Mouse (Mus musculus): ENCODE data around the gene Nxpe4. TPM values are rescaled to one million over a fixed set of nuclear protein-coding genes. Genes with fewer than 3 reads are reported as not detected.

The Nxpe4 gene
- polyA plus RNA-seq, 1 experiment from 2014 or later: 8.9 TPM

DNA sequence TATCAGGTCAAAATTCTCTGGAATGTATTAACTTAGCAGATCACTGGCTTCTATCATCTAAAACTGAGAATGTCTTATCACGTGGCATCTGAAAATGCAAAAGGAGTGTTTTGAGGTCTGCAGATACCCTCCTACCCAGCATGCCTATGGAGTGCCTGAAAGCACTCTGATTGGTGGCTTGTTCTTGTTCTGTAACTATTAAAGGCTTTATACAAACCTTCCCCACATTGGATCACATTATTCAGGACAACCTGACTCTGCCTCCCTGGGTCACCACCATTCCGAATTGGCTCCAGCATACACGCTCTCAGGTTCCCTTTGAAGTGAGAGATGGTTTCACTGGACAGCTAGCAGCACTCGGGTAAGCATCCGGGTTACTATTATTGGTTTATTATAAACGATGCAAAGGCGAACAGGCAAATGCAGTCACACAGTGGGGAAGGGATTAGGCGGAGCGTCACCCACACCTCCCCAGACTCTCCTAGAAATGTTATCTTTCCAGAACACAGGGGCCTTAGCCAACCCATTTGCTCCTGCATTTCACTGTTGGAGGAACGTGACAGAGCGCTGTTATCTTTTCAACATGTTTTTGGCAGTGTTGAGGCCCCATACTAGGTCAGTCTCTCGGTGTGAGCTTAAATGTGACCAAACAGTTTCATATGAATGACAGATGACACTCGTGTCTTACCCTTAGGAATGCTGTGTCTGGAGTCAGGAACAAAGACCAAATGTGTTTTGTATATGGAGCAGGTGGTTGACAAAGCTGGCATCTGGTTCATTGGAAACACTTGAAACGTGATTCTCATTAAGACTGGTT is 200.2 kb downstream of the Nxpe4 start:
- no peaks in the 10 kb centered on the region for H3K27me3 ChIP-seq (ENCODE audit: control insufficient read depth, insufficient read depth, low read length)
- H3K4me3 ChIP-seq (replicated peaks; ENCODE audit: low read length): no peak overlapping the region
- no peak overlapping the region for H3K4me2 ChIP-seq (replicated peaks)
- no peaks in the 10 kb centered on the region for H3K9me3 ChIP-seq (ENCODE audit: control insufficient read depth, low read length)
- ATAC-seq (ENCODE audit: low FRiP score) (no peak), DNase-seq (ENCODE audit: low spot score) (no peak)
- no peak overlapping the region for H3K27ac ChIP-seq
- 70% methylated on average over 14 of the region's 14 CpGs for WGBS
- H3K36me3 ChIP-seq (replicated peaks; ENCODE audit: control insufficient read depth, insufficient read depth): no peaks in the 10 kb centered on the region
- no peaks in the 10 kb centered on the region for H3K4me1 ChIP-seq (replicated peaks; ENCODE audit: control insufficient read depth, insufficient read depth, low read length)
- H3K9ac ChIP-seq: no peak overlapping the region

DNA sequence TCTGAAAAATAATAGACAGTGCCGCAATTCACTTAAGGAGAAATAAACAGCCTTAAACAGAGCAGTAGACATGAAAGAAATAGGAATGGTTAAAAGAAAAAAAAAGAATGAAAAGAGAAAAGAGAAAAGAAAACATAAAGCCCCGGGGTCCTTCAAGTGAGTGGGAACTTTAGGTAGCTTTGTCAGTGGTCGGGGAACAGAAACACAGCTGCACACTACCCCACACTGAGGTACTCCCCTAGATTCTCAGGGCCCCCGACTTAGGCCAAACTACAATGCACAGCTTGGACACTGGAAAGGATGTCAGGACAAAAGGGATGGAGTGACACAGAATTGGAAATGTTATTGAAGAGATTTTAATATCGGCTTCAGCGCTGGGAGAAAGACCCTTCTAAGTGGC is 200.9 kb downstream of the Nxpe4 start:
- no peaks in the 10 kb centered on the region for H3K27me3 ChIP-seq (ENCODE audit: control insufficient read depth, insufficient read depth, low read length)
- WGBS: 86% methylated on average over 6 of the region's 6 CpGs
- H3K4me1 ChIP-seq (replicated peaks; ENCODE audit: control insufficient read depth, insufficient read depth, low read length): no peaks in the 10 kb centered on the region
- no peak overlapping the region for H3K9ac ChIP-seq
- no peaks in the 10 kb centered on the region for H3K36me3 ChIP-seq (replicated peaks; ENCODE audit: control insufficient read depth, insufficient read depth)
- no peaks in the 10 kb centered on the region for H3K9me3 ChIP-seq (ENCODE audit: control insufficient read depth, low read length)
- H3K27ac ChIP-seq: no peak overlapping the region
- DNase-seq (ENCODE audit: low spot score) (no peak), ATAC-seq (ENCODE audit: low FRiP score) (no peak)
- H3K4me2 ChIP-seq (replicated peaks): no peak overlapping the region
- H3K4me3 ChIP-seq (replicated peaks; ENCODE audit: low read length): no peak overlapping the region

DNA sequence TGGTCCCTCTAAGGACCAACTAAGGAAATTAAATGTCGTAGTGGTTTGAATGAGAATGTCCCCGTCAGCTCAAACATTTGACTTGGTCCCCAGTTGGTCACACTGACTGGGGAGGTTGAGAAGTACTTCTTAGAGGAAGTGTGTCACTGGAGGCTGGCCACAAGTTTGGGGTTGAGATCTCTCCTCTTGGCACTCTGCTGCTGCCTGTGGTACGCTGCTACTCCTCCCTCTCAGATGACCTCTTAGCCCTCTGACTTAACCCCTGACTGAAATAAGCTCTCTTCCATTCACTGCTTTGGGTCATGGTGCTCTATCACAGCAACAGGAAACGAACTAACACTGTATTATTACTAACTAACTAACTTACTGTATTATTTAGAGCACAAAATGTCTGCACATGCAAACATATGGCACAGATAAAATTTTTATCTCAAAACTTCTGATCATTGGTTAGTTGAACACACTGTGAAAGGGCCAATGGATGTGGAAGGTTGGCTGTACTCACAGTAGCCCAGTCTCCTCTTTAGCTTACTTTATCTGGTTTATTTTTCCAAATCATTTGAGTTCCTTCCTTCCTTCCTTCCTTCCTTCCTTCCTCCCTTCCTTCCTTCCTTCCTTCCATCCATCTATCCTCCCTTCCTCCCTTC is 211.5 kb downstream of the Nxpe4 start:
- Histone ChIP-seq H3K27ac (no peak overlapping the region), H3K36me3 (replicated peaks; ENCODE audit: control insufficient read depth, insufficient read depth) (no peaks in the 10 kb centered on the region), H3K4me2 (replicated peaks) (no peak overlapping the region), H3K9ac (no peak overlapping the region), H3K4me3 (replicated peaks; ENCODE audit: low read length) (no peak overlapping the region), H3K4me1 (replicated peaks; ENCODE audit: control insufficient read depth, insufficient read depth, low read length) (no peaks in the 10 kb centered on the region), H3K9me3 (ENCODE audit: control insufficient read depth, low read length) (no peaks in the 10 kb centered on the region), H3K27me3 (ENCODE audit: control insufficient read depth, insufficient read depth, low read length) (no peaks in the 10 kb centered on the region)
- ATAC-seq (ENCODE audit: low FRiP score): no peak
- DNase-seq (ENCODE audit: low spot score): no peak
- WGBS: 79% methylated on average over 4 of the region's 4 CpGs

DNA sequence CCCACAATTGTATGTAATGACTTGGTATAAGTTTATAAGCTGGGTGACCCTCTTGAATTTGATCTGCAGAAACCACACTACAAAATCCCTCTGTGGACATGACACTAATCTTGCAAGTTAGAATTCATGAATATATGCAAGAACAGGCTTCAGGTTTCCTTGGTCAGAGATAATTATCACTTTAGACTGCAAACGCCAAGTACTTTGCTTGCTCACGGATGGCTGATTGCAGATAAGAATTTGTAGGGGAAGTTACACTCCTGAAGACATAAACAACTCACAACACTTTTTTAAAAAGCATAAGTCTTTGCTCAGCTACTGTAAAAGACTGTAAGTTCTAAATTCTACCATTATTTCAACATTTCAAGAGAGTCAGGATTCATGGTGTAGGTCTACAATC is 212.5 kb downstream of the Nxpe4 start:
- Histone ChIP-seq H3K4me1 (replicated peaks; ENCODE audit: control insufficient read depth, insufficient read depth, low read length) (no peaks in the 10 kb centered on the region), H3K4me2 (replicated peaks) (no peak overlapping the region), H3K9me3 (ENCODE audit: control insufficient read depth, low read length) (no peaks in the 10 kb centered on the region), H3K4me3 (replicated peaks; ENCODE audit: low read length) (no peak overlapping the region), H3K36me3 (replicated peaks; ENCODE audit: control insufficient read depth, insufficient read depth) (no peaks in the 10 kb centered on the region), H3K27ac (no peak overlapping the region), H3K9ac (no peak overlapping the region), H3K27me3 (ENCODE audit: control insufficient read depth, insufficient read depth, low read length) (no peaks in the 10 kb centered on the region)
- ATAC-seq (ENCODE audit: low FRiP score): no peak
- no peak for DNase-seq (ENCODE audit: low spot score)
- 78% methylated on average over 2 of the region's 2 CpGs for WGBS

DNA sequence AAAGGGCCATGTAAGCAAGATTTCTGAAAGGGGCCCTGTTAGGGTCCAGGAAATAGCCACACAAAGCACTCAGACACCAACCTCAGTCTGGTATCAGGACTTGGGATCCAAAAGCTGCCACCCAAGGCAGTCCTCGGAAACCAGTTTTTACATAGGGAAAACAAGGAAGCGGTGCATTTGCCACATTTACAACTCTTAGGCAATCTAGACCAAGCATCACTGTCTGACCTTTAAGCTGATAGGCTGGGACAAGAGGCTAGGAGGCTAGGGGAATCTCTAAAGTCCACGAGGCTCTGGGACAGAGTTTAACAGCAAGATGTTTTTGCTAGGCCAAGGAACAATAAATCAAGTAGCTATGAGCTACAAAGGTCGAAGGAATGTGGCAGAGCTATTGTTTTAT is 226.6 kb downstream of the Nxpe4 start:
- H3K27ac ChIP-seq: no peak overlapping the region
- WGBS: 84% methylated on average over 4 of the region's 4 CpGs
- H3K4me3 ChIP-seq (replicated peaks; ENCODE audit: low read length): no peak overlapping the region
- H3K4me1 ChIP-seq (replicated peaks; ENCODE audit: control insufficient read depth, insufficient read depth, low read length): no peaks in the 10 kb centered on the region
- no peaks in the 10 kb centered on the region for H3K36me3 ChIP-seq (replicated peaks; ENCODE audit: control insufficient read depth, insufficient read depth)
- ATAC-seq (ENCODE audit: low FRiP score) (no peak), DNase-seq (ENCODE audit: low spot score) (peak; percentile 2)
- no peaks in the 10 kb centered on the region for H3K9me3 ChIP-seq (ENCODE audit: control insufficient read depth, low read length)
- no peak overlapping the region for H3K9ac ChIP-seq
- H3K4me2 ChIP-seq (replicated peaks): no peak overlapping the region
- H3K27me3 ChIP-seq (ENCODE audit: control insufficient read depth, insufficient read depth, low read length): no peaks in the 10 kb centered on the region

DNA sequence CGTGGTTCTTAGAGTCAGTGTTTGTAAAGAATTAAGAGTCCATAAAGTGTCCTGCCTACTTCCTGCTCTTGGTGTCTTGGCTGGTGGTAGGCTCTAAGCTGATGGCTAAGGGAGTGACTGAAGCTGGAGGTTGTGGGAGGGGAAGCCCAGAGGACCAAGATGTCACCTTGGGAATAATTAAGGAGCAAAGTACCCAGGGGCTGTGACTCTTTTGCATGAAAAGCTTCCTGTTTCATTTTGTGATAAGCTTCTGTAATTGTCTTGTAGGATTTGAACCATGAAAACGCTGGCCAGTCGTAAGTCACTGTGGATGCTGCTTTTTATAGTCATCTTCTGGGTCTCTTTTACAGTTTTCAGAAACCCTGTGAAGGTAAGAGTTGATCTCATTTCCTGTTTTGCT is 228.2 kb downstream of the Nxpe4 start:
- Histone ChIP-seq H3K36me3 (replicated peaks; ENCODE audit: control insufficient read depth, insufficient read depth) (no peaks in the 10 kb centered on the region), H3K9ac (no peak overlapping the region), H3K4me1 (replicated peaks; ENCODE audit: control insufficient read depth, insufficient read depth, low read length) (no peaks in the 10 kb centered on the region), H3K27ac (no peak overlapping the region), H3K27me3 (ENCODE audit: control insufficient read depth, insufficient read depth, low read length) (no peaks in the 10 kb centered on the region), H3K9me3 (ENCODE audit: control insufficient read depth, low read length) (no peaks in the 10 kb centered on the region), H3K4me3 (replicated peaks; ENCODE audit: low read length) (no peak overlapping the region), H3K4me2 (replicated peaks) (no peak overlapping the region)
- WGBS: 83% methylated on average over 3 of the region's 3 CpGs
- ATAC-seq (ENCODE audit: low FRiP score) (no peak), DNase-seq (ENCODE audit: low spot score) (peak; percentile 19)

DNA sequence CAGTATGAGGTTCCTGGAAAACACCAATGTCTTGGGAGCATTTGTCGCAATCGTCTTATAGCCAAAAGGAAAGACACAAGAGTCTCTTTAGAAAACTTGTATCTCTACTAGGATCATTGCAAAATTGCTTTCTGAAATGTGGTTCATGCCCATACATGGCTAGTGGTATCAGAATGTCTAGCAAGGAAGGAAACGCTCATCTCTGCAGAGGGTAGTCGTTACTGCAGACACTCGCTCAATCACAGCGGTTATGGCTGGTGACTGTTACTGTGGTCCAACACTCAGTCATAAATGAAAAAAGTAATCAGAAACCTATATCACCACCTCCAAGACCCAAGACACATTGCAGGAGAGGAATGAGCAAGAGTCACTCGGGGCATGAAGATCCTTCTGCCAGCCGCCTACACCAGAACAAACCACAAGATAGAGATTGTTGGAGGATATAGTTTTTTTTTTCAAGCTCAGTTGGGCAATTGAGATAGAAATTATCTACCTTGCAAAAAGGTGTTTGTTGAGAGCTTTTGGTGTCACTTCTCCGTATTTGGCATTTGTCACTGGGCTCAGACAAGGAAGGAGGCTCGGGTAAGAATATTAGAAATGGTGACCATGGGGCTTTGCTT is 241.9 kb downstream of the Nxpe4 start:
- WGBS: 96% methylated on average over 10 of the region's 10 CpGs

DNA sequence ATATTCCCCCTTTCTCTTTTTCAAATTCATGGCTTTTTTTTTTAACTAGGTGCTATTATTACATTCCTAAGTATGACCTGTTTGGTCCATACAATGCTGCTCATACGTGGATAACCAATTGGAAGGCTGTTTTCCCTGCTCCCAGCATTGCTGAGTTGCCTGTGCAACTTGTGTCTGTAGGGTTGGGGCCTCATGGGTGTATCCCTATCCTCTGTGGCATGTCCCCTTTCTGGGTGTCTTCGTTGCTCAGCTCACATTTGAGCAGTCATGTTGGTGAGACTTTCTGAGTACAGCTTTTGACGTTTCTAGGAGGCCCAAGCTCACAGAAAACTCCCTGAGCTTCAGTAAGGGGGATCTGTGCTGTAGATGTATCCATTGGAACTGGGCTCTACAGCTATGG is 242.9 kb downstream of the Nxpe4 start:
- H3K4me3 ChIP-seq (replicated peaks; ENCODE audit: low read length): no peak overlapping the region
- no peak overlapping the region for H3K9ac ChIP-seq
- 61% methylated on average over 3 of the region's 3 CpGs for WGBS
- ATAC-seq (ENCODE audit: low FRiP score) (no peak), DNase-seq (ENCODE audit: low spot score) (no peak)
- no peaks in the 10 kb centered on the region for H3K36me3 ChIP-seq (replicated peaks; ENCODE audit: control insufficient read depth, insufficient read depth)
- H3K4me1 ChIP-seq (replicated peaks; ENCODE audit: control insufficient read depth, insufficient read depth, low read length): no peaks in the 10 kb centered on the region
- H3K27ac ChIP-seq: no peak overlapping the region
- no peak overlapping the region for H3K4me2 ChIP-seq (replicated peaks)
- no peaks in the 10 kb centered on the region for H3K27me3 ChIP-seq (ENCODE audit: control insufficient read depth, insufficient read depth, low read length)
- H3K9me3 ChIP-seq (ENCODE audit: control insufficient read depth, low read length): no peaks in the 10 kb centered on the region; the same call in 1 of the 2 replicates

More for the DNA sequence above, 241.9 kb downstream of the Nxpe4 start:
- Histone ChIP-seq H3K9ac (no peak overlapping the region), H3K27me3 (ENCODE audit: control insufficient read depth, insufficient read depth, low read length) (no peaks in the 10 kb centered on the region), H3K27ac (no peak overlapping the region), H3K36me3 (replicated peaks; ENCODE audit: control insufficient read depth, insufficient read depth) (no peaks in the 10 kb centered on the region), H3K4me1 (replicated peaks; ENCODE audit: control insufficient read depth, insufficient read depth, low read length) (no peaks in the 10 kb centered on the region), H3K4me3 (replicated peaks; ENCODE audit: low read length) (no peak overlapping the region), H3K9me3 (ENCODE audit: control insufficient read depth, low read length) (no peaks in the 10 kb centered on the region; the same call in 1 of the 2 replicates), H3K4me2 (replicated peaks) (no peak overlapping the region)
- no peak for ATAC-seq (ENCODE audit: low FRiP score)
- no peak for DNase-seq (ENCODE audit: low spot score)

- Histone ChIP-seq H3K27me3 (ENCODE audit: control insufficient read depth, insufficient read depth, low read length) (no peaks in the 10 kb centered on the region), H3K4me1 (replicated peaks; ENCODE audit: control insufficient read depth, insufficient read depth, low read length) (no peaks in the 10 kb centered on the region), H3K9ac (no peak overlapping the region), H3K27ac (no peak overlapping the region), H3K9me3 (ENCODE audit: control insufficient read depth, low read length) (no peaks in the 10 kb centered on the region; the same call in 1 of the 2 replicates), H3K4me3 (replicated peaks; ENCODE audit: low read length) (no peak overlapping the region), H3K4me2 (replicated peaks) (no peak overlapping the region), H3K36me3 (replicated peaks; ENCODE audit: control insufficient read depth, insufficient read depth) (no peaks in the 10 kb centered on the region)
- 81% methylated on average over 10 of the region's 10 CpGs for WGBS
- no peak for DNase-seq (ENCODE audit: low spot score)
- ATAC-seq (ENCODE audit: low FRiP score): no peak
These were observed 245.9 kb downstream of the Nxpe4 start for GRCm38 (mm10) chr9:48407549-48408327.

All from hindbrain, embryonic 14.5 days (tissue).